Mouse (Mus musculus) layer of hippocampus, adult 9-10 months (tissue): ENCODE data around the gene Stpg4.
A peak's percentile ranks its signal among the peaks of the same experiment; 100 is the strongest.

Experiments used
- DNase-seq: peaks from one replicate; pipeline ENCODE4 v3.0.0; 2022; ENCODE audit warnings: low spot score

Stpg4 gene

DNA sequence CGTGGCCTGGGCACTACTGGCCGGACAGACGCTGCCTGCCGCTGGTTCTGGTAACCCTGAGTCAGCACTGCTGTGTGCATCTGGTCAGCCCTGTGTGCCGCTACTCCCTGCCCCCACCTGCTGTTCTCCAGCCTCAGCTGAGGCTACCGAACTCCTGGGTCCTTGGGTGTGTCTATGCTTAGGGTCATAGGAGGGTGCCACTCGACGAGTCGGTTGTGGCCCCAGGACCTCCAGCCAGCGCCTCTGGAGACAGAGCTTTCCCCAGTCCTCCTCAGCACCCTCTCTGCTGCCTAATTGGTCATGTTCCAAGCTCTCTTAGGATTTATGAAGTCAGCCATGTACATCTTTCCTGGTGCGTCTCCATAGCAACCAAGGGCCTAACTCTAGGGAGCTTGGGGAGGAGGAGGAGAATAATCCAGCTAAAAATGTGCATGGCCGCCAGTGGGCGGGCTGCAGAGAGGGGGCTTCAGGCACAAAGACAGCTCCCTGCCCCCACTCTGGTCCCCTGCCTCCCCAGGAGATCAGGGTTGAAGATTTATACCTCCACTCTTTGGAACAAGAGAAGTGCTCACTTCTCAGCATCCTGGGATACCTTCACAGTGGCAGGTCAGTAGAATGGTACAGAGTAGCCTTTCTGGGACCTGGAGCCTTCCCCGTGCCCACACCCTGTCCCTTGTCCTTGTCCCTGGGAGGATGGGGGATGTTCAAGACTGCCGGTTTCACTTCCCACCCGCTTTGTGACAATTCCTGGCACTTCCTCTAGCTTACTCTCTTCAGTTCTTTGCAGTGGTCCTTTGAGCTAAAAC lies 49.0 kb downstream of the Stpg4 start:
- peak; percentile 61 for DNase-seq

DNA sequence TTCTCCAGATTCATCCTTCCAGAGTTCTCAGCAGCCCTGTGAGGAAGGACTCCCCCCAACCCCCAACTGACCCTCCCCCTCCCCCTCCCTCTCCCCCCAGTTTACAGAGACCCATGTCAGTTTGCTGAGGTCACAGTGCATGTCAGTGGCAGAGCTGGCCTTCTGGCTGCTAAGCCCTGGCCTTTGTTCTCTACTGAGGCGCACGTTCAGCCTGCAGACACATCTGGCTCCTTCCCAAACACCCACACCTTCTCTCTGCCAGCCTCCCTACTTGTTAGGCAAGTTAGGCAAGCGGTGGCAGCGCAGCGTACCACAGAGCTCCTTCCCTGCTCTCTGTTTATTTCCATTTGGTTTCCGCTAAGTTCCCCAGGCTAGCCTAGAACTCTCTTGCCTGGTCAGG lies 50.0 kb downstream of the Stpg4 start:
- no peak for DNase-seq

DNA sequence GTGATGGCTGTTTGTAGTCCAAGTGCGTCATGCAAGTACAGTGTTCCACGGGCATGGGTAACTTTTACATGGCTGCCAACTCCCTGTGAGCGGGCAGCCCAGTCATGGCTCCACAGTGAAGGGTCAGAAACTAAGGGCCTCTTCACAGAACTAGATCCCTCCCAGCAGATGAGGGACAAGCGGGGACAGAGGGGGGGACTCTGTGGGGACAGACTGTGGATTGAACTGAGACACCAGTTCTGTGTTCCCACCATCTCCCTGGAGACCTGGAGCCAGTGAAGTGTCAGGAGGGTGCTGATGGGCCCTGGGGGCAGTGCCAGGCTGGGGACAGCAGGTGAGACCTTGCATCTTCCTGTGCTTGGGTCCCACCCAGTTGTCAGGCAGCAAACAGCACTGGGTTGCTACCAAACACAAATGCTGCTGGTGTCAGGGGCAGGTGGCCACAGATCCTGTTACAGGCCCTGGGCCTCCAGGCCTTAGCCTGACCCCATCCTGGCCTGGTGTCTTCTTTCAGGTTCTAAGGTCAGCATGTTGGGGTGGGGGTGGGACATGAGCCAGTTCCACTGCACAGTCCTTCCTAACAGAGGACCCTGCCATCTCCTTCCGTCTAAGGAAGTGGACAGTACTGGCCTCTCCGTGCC lies 50.6 kb downstream of the Stpg4 start:
- no peak for DNase-seq

DNA sequence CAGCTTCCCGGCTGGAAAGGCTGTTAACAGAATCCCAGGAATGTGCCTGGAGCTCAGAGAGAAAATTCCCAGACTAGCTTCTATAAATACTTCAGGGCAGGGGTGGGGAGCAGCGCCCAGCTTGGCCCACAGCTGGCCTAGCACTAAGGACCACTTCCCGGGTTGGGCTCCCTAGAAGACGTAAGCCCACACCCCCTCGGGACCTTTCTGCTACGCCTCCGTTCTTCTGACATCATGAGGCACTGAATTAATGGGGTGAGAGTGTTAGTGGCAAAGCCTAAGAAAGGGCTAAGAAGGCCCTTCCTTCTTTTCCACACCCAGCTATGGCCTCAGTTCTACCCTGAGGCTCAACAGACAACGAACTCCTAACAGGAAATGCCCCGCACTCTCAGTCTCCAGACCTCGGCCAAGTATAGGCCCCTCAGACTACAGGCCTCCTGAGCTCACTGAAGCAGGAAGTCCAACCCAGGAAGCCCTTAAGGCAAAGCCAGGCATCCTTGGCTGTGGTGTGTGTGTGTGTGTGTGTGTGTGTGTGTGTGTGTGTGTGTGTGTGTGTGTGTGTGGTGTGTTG lies 51.5 kb downstream of the Stpg4 start:
- no peak for DNase-seq

DNA sequence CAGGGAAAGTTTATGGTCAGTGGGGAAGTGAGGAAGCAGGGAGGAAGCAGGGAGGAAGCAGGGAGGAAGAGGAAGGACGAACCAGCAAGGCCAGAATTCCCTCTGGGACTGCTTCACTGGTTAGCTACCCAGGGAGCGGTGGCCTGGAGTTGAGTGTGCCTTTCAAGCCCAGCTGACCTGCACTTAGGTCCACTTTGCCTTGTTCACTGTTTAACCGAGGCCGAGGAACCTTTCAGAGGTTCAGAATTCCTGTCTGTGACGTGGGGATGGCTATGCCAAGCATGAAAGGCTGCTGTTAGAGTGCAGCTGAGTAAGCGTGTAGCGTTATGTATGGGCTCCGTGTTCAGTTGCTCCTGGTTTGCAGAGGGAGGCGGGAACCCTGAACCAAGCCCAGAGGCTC lies 54.2 kb downstream of the Stpg4 start:
- no peak for DNase-seq

DNA sequence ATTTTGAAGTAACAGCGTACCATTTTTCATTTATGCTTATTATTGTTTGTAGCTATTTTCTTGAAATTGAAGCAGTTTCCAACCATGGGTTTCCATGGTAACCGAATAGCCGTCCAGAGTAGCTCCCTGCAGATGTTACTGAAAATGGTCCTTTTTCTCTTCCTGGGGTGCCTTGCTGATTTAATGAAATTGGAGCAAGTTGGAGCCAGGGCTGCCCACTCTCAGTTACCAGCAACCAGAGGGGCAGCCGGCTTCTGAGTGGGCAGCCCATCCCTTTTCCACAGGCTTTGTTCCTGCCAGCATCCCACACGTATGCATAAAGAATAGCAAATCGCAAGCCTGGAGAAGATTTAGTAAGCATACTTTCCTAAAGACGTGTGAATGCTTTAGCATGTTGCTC lies 55.4 kb downstream of the Stpg4 start:
- DNase-seq, result no peak

DNA sequence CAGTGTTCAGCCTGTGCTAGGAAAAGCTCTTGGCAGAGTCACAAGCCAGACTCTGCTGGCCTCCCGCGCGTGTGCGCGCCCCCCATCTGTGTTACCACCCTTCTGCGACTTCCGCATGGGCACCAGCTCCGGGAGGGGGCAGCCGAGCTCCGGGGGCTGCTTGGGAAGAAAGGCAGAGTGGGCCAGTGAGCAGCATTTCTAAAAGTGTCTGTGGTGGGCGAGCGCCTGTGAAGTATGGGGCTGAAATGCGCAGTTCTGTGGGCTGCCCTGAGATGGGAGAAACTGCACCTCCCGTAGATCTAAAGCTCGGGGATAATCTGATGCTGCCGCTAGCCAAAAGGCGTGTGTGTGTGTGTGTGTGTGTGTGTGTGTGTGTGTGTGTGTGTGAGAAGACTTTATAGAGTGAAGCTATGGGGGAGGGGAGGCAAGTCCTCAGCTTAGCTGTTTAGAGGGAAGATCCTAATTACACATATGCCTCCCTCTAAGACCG lies 58.2 kb downstream of the Stpg4 start:
- DNase-seq, result no peak

DNA sequence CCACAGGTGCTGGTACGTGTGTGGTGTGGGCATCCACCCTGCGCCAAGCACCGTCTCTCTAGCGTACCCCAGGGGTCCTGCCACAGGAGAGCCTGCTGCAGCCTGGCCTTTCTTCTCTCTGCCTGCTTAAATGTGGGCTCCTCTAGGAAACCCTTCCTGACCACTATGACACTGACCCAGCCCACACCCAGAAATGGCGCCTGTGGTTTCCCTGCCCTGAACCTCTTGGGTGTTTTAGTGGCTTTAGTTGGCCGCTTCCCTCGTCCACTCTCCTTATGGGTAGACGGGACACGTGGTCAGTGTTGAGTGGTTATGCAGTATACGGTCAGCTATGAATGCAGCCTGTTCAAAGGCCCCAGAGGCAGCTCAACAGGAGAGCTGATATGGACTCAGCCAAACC lies 59.1 kb downstream of the Stpg4 start:
- no peak for DNase-seq

DNA sequence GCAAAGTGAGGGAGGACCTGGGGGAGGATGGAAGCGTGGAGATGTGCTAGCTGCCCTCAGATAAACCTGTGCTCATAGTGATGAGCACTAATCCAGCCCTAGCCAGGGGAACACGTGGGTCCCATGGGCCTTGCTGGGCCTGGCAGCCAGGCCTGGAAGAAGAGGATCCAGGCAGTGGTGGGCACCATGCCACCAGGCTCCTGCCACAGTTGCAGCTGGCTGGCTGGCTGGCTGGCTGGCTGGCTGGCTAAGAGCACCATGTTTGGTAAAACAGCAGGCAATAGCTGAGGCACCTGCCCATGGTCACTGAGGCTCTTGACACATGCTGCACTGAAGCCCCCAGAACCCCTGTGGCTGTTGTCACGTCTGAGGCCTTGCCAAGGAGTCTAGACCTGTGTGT lies 59.9 kb downstream of the Stpg4 start:
- DNase-seq, result no peak

DNA sequence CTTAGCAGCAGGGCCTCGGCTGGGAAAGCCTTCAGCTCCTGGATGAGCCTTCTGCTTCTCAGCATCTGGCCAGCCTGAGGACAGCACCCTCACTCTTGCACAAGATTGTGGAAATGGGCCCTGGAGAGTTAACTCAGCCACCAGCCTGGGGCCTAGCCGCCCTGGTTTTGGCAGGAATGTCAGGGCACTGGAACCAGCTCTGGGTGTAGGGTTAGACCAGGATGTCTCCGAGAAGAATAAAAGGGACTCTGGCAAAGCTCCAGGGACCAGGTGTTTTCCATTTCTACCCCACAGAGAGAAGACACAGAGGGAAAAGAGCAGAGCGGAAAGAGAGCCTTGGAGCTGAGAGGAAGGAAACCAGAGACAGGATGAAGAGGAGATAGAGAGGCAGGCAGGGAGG lies 60.3 kb downstream of the Stpg4 start:
- DNase-seq, result no peak

DNA sequence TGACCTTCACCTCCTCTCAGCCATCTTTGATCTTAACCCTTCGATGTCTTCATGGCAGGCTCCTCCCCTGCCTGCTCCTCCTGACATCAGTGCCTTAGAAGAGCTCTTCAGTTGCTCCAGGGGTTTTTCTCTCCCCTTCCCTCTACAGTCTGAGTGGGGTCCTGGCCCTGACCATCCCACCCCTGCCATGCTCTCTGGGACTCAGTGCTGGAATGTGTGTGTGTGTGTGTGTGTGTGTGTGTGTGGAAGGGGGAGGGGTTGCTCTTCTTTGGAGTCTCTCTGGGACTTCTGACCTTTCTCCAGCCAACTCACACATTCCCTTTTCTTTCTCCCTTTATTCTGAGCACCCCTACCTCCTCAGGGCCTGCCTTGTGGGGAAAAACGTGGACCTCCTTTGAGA lies 61.0 kb downstream of the Stpg4 start:
- DNase-seq, result no peak

DNA sequence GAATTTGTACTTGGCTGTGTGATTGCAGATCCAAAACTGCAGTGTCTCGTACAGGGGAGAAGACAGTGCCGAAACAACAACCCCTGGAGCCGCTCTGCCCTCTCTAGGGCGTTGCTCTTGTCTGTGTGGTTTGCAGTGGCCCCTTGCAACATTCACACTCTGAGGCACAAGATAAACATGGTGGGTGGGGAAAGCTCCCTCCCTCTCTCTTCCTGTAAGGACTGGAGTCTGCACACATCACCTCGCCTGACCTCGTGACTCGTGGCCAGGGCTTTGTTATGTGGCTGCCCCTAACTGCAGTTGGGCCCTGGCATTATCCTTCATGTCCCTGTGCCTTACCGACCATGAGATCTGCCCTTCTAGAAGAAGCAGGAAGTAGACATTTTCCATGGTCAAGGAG lies 62.3 kb downstream of the Stpg4 start:
- DNase-seq, result no peak

DNA sequence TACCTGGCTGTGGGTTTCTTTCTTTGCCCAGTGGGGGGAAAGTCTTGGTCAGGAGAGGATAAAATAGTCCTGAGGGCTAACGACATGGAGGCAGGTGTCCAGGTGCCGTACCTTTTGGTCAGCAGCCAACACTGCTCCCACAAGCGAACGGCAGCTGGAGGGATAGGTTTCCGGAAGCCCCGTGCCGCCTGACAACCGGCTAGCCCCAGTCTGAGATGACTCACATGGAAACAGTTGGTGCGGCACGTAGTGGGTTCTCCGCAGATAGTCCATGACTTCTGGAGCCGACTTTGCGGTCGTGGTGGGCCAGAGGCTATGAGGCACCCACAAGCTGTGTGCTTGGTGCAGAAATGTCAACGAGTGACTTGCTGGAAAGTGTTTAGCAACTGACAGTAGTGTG lies 63.4 kb downstream of the Stpg4 start:
- no peak for DNase-seq

DNA sequence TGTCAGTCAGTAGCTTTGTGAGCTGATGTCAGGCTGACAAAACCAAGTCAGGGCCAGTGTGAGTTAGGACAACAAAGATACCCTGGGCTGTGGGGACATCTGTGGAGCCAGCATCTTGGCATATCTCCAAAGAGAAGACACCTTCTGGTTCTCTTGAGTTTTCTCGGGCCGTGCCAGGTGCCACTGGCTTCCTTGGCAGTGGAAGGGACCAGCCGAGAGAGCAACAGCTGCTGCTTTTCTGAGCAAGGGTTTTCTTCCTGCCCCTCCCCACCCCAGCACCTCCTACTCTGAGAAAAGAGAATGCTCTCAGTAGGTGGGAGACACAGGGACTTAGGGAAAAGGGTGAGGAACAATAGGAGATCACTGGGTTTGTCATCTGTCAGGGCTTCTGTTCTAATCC lies 66.4 kb downstream of the Stpg4 start:
- no peak for DNase-seq

DNA sequence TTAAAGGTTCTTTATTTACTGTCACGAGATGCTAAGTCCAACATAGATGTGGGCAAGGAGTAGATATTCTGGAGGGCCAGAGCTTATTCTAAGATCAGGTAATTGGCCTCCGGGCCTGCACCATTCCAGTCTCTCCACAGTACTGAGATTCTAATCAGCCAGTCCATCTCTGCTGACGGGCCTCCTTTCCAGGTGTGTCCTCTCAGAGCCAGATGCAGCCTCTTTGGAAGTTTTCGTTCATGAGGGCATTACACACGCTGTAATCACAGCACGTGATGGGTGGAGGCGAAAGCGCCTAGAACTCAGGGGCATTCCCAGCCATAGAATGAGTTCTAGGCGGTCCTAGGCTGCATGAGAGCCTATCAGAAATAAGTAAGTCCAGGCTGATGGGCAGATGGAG lies 70.0 kb downstream of the Stpg4 start:
- DNase-seq, result no peak

DNA sequence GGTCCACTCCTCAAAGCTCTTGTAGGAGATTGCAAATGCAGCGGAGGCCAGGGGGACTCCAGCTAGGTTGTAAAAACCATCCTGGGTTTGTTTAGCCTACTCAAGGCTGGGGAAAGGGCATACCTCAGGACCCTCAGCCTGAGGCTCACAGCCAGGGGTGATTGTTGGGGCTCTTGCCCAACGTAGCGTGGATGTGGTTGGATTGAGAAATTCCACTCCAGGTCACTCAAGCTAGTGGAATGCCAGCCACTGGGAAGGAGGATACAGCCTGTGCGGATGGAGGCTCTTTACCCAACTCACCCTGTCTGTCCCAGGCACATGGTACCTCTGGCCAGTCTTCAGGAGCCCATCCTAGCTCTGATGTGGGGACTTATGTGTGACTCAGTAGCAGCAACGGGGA lies 71.3 kb downstream of the Stpg4 start:
- no peak for DNase-seq

DNA sequence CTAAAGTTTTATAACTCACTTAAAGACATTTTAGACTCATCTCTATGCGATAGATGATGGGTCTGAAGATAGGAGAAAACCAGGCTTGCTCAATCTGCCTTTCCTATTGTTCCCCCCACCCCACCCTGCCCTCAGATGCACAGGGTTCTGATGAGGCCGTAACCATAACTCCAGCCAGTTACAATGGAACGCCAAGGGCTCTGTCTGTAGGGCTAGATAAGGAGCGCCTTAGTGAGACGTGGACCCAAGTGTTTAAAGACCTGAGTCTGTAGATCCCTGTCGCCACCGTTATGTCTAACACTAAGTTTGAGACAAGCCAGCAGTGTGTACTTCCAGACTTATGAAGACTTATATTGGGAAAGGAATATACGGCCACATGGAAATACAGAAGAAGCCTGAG lies 72.1 kb downstream of the Stpg4 start:
- no peak for DNase-seq

DNA sequence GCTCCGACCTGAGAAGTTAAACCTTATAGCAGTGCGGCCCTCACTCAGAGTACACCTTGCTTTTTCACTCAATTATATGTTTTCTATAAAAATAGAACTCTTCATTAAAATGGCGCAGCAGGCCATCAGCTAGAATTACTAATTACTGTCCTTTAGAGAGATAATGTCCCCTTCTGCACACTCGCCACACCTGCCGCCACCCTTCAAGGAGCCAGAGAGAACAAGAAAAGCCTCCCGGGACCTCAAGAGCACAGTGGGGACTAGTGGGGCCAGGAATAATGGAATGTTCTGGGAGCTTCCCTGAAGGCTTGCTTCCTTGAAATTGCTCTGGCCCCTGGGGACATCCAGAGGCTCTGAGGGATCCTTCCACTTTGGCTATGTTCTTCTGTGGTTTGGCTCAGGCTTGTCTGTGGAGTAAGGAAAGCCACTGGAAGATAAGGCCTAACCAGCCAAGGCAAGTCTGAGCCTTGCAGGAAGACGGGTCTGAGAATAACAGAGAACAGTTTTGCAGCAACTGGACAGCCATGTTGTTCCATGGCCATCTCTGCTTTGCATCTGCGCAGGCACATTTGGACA lies 73.7 kb downstream of the Stpg4 start:
- no peak for DNase-seq

DNA sequence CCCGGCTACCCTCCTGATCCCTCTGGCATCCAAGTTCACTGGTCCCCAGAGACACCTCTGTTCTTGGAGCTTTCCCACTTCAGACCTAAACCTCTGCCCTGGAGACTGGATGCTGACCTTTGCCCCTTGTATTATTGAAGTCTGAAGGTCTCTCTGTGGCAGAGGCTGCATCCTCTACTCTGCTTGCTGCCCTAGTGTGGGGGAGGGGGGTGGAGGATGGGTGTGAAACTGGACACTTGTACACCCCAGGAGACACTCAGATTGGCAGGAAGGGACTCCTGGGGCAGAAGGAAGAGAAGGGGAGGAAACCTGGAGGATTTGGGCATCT lies 74.7 kb downstream of the Stpg4 start:
- DNase-seq, result no peak

DNA sequence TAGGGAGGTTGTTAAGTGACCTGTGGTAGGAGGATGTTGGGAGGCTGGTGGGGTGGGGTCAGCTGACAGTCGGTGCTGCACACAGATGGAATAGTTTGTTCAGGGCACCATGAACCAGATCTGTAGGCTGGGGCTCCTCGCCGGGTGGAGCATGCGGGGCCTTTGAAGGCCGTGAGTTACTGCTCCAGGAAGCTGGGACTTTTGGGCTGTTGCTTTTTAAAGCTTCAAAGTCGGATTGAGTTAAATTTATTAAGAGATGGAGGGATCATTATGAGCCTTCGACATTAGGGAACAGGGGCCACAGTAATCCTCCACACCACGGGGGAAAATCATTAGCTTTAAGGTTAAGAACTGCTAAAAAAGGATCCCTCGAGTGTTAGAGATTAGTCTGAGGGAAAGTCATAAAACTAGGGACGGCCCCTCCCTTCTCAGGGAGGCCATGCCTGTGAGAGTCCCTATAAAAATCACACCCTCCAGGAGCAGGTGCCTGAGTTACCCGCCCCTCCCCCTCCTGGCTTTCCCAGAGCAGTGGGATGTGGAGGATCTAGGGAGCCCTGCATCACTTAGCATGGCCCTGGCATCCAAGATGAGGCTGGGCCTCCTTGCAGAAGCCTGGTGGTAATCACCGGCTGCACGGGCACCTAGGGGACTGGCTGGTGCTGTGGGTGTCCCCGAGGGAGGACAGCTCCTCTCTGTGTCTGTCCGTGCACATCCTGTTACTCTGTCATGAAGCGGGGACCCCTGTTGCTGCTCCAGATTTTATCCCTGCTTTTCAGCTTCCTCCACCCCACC lies 75.2 kb downstream of the Stpg4 start:
- no peak for DNase-seq

DNA sequence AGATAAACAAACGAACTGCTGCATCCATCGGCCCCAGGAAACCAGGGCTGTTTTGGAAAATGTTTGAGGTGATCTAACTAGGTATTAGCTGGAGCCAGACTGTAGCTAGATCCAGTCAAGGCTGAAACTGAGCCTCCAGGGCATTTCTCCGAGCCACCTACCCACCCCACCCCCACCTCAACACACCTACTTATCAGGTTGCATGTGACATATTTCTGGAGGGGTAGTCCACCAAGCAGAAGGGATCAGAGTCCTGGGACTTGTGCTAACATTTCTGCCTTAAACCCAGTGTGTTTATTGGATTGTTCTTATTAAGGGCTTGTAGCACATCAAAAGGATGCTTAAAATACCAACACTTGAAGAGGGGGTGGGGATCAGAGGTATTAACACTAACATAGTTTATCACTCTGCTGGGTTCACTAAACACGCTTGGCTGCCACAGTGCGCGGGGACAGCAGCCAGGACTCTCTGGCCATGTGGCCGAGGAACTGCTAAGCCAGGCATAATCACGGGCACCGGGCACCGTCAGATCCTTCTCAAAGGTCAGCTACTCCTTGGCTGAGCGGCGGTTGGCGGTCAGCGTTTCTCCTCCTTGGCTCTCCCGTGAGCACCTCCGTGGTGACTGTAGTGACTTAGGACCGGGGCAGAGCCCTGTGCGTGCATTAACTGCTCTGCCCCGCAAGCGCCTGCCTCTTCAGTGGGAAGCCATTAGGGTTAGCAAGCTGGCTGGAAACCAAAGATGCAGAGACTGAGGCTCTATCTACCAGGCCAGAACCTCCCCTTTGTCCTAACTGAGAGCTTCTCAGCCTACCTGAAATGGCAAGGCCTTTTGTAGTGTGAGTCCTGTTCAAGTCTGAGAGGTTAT lies 76.1 kb downstream of the Stpg4 start:
- DNase-seq, result no peak
